Mouse (Mus musculus) R1 (cell line): ENCODE results near the gene Iqcb1.
"Not testable (repeated sequence)": the region's sequence is repeated elsewhere in the genome, so short reads cannot be mapped to it uniquely, and the experiment has no call there.

Experiments
- DNase-seq: peaks from one replicate; pipeline ENCODE4 v3.0.0-alpha.2; 2018; ENCODE audit warnings: low read depth, low spot score

The Iqcb1 gene

GRCm38 (mm10) chr16:36828054-36828786 is at the start of gene Iqcb1:
Gene Iqcb1, plus strand, starts transcription at chr16:36828385.
- DNase-seq = peak; percentile 93

- no peak for DNase-seq
These were observed 44.0 kb upstream of the Iqcb1 start for GRCm38 (mm10) chr16:36784146-36784545.

GRCm38 (mm10) chr16:36784594-36785313 is 43.4 kb upstream of the Iqcb1 start, which contains the start of gene Slc15a2:
Gene Slc15a2, minus strand, starts transcription at chr16:36784962.
- no peak for DNase-seq

- DNase-seq = no peak
These were observed 41.7 kb upstream of the Iqcb1 start for GRCm38 (mm10) chr16:36786466-36786865.

- DNase-seq = no peak
These were observed 38.0 kb upstream of the Iqcb1 start for GRCm38 (mm10) chr16:36790166-36790565.

GRCm38 (mm10) chr16:36794976-36795375 is 33.2 kb upstream of the Iqcb1 start:
- DNase-seq = no peak

- DNase-seq = no peak
These were observed 29.9 kb upstream of the Iqcb1 start for GRCm38 (mm10) chr16:36798334-36798733.

- peak; percentile 53 for DNase-seq
These were observed 25.8 kb upstream of the Iqcb1 start for GRCm38 (mm10) chr16:36802361-36802760.

- no peak for DNase-seq
These were observed 19.6 kb upstream of the Iqcb1 start for GRCm38 (mm10) chr16:36808616-36809015.

GRCm38 (mm10) chr16:36813680-36814079 is 14.5 kb upstream of the Iqcb1 start:
- DNase-seq = no peak

GRCm38 (mm10) chr16:36816916-36817315 is 11.3 kb upstream of the Iqcb1 start:
- DNase-seq = no peak

- peak; percentile 91 for DNase-seq
These were observed 10.8 kb upstream of the Iqcb1 start for GRCm38 (mm10) chr16:36817321-36817926.

GRCm38 (mm10) chr16:36820016-36820415 is 8.2 kb upstream of the Iqcb1 start:
- DNase-seq = no peak

- DNase-seq = no peak
These were observed 7.4 kb upstream of the Iqcb1 start for GRCm38 (mm10) chr16:36820747-36821146.

- DNase-seq = peak; percentile 97
These were observed 6.7 kb upstream of the Iqcb1 start for GRCm38 (mm10) chr16:36821474-36821873.

- DNase-seq = peak; percentile 58
These were observed 553 bp upstream of the Iqcb1 start for GRCm38 (mm10) chr16:36827611-36828053.

GRCm38 (mm10) chr16:36828820-36829219 is 635 bp downstream of the Iqcb1 start:
- DNase-seq = no peak

- not testable (repeated sequence) for DNase-seq
These were observed 18.7 kb downstream of the Iqcb1 start for GRCm38 (mm10) chr16:36846894-36847293.

GRCm38 (mm10) chr16:36851202-36851601 is 23.0 kb downstream of the Iqcb1 start:
- DNase-seq = no peak

- no peak for DNase-seq
These were observed 35.4 kb downstream of the Iqcb1 start for GRCm38 (mm10) chr16:36863585-36863984.

- DNase-seq = no peak
These were observed 41.3 kb downstream of the Iqcb1 start for GRCm38 (mm10) chr16:36869442-36869841.

GRCm38 (mm10) chr16:36874583-36875275 is 46.5 kb downstream of the Iqcb1 start, which contains the start of the genes Eaf2 and Golgb1:
Gene Eaf2, minus strand, starts transcription at chr16:36875003.
Gene Golgb1, plus strand, starts transcription at chr16:36875140.
- DNase-seq = peak; percentile 100
